Mouse (Mus musculus): ENCODE data around the gene Slc44a5. TPM values are rescaled to one million over a fixed set of nuclear protein-coding genes. Genes with fewer than 3 reads are reported as not detected.

Gene Slc44a5
- total RNA-seq, 1 experiment, result 0.09 TPM

DNA sequence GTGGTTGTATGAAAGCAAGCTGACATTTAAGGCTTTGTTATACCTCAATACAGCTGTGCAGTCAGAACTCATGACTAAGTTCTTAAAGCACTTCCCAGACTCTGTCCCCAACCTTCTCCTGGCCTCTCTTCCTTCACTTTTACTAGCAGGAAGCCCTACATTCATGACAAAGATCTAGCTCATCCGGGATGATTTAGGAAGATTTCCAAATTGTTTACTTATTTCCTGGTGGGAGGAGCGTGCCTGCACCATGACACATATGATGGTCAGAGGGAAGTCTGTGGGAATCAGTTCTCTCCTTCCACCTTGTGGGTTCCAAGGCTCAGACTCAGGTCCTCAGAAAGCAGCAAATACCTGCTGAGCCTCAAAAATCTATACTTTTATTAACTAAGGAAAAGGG, 317.1 kb downstream of the Slc44a5 start:
- H3K9ac ChIP-seq (ENCODE audit: insufficient read depth, low read depth, low read length, poor library complexity, severe bottlenecking), result no peak overlapping the region
- H3K36me3 ChIP-seq (ENCODE audit: control insufficient read depth, insufficient read depth, low read length, poor library complexity, severe bottlenecking), result no peaks in the 10 kb centered on the region
- no peak overlapping the region for H3K27ac ChIP-seq (ENCODE audit: insufficient read depth, low read depth, low read length, poor library complexity, severe bottlenecking)
- in situ Hi-C loops (cut with MboI; ENCODE audit: low sequenced_read_pairs in 2 of 2, unreplicated experiment in 2 of 2), result no loop called here
- H3K9me3 ChIP-seq (ENCODE audit: control insufficient read depth, insufficient read depth, low read depth, low read length), result no peaks in the 10 kb centered on the region
- no peak for DNase-seq (ENCODE audit: low read depth, low spot score)
- H3K4me1 ChIP-seq (ENCODE audit: control insufficient read depth in 2 of 2, insufficient read depth in 2 of 2, low read length in 2 of 2, poor library complexity in 1 of 2), result no peaks in the 10 kb centered on the region
- TF ChIP-seq CHD2 (IDR thresholded peaks at IDR 0.05; ENCODE audit: low read depth, low read length) (no peak), ZC3H11A (IDR thresholded peaks at IDR 0.05; ENCODE audit: borderline replicate concordance, low read depth, low read length) (no peak), MAFK (IDR thresholded peaks at IDR 0.05; ENCODE audit: insufficient read depth, low read depth, low read length) (no peak), HCFC1 (IDR thresholded peaks at IDR 0.05; ENCODE audit: borderline replicate concordance, insufficient read depth, low read length) (no peak), ZNF384 (IDR thresholded peaks at IDR 0.05; ENCODE audit: low read depth, low read length) (no peak)
- H3K4me3 ChIP-seq (ENCODE audit: insufficient read depth in 1 of 2, low read depth in 1 of 2, low read length in 2 of 2, poor library complexity in 1 of 2, severe bottlenecking in 1 of 2), result no peak overlapping the region

DNA sequence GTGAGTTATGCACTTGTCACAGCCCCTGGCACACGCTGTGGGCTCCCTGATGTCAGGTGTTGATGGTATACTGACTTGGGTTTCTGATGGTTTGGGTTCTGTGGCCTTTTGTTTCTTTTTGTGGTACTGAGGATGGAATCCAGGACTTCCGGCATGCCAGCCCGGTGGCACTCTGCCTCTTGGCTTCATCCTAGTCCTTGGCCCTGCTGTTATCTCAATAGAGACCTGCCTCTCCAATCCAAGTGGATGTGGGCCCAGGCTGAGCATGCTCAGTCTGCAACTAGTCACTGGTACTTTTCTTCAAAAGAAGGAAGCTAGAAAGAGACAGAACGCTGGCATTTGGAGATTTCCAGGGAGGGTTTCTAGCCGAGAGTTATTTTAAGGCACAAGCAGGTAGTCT, 318.9 kb downstream of the Slc44a5 start:
- DNase-seq (ENCODE audit: low read depth, low spot score), result no peak
- no peak overlapping the region for H3K27ac ChIP-seq (ENCODE audit: insufficient read depth, low read depth, low read length, poor library complexity, severe bottlenecking)
- in situ Hi-C loops (cut with MboI; ENCODE audit: low sequenced_read_pairs in 2 of 2, unreplicated experiment in 2 of 2), result no loop called here

DNA sequence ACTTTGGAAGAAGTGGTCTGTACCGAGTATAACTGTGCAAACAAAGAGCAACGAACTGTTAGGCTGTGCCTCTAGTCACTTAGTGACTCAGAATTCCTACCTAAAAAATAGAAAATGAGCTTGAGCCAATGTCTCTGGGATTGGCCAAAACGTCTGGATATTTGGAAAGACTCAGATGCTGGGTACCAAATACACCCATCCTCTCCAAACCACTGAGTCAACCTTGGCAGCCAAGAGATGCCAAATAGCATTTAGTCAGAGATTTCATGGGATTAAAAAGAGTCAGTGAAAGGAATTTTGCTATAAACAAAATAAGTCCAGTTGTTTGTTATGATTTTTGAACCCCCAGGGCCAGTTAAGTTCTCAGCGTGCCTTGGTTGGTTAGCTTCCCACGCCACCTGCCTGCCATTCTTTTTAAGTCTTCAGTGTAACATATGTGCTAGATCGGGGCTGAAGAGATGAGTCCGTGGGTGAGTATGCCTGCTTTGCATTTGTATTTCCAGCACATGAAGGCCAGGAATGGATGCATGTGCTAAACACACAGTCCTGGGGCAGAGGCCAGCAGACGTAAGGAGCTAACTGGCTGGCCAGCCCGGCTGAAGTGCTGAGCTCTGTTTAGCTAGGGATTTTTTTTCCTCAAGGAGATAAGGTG, 320.7 kb downstream of the Slc44a5 start:
- no peak overlapping the region for H3K9ac ChIP-seq (ENCODE audit: insufficient read depth, low read depth, low read length, poor library complexity, severe bottlenecking)
- DNase-seq (ENCODE audit: low read depth, low spot score), result no peak
- no peaks in the 10 kb centered on the region for H3K9me3 ChIP-seq (ENCODE audit: control insufficient read depth, insufficient read depth, low read depth, low read length)
- in situ Hi-C loops (cut with MboI; ENCODE audit: low sequenced_read_pairs in 2 of 2, unreplicated experiment in 2 of 2), result no loop called here
- no peaks in the 10 kb centered on the region for H3K36me3 ChIP-seq (ENCODE audit: control insufficient read depth, insufficient read depth, low read length, poor library complexity, severe bottlenecking)
- H3K4me3 ChIP-seq (ENCODE audit: insufficient read depth in 1 of 2, low read depth in 1 of 2, low read length in 2 of 2, poor library complexity in 1 of 2, severe bottlenecking in 1 of 2), result no peak overlapping the region
- TF ChIP-seq MAFK (IDR thresholded peaks at IDR 0.05; ENCODE audit: insufficient read depth, low read depth, low read length) (no peak), HCFC1 (IDR thresholded peaks at IDR 0.05; ENCODE audit: borderline replicate concordance, insufficient read depth, low read length) (no peak), ZC3H11A (IDR thresholded peaks at IDR 0.05; ENCODE audit: borderline replicate concordance, low read depth, low read length) (no peak), CHD2 (IDR thresholded peaks at IDR 0.05; ENCODE audit: low read depth, low read length) (no peak)
- no peak overlapping the region for H3K27ac ChIP-seq (ENCODE audit: insufficient read depth, low read depth, low read length, poor library complexity, severe bottlenecking)
- no peaks in the 10 kb centered on the region for H3K4me1 ChIP-seq (ENCODE audit: control insufficient read depth in 2 of 2, insufficient read depth in 2 of 2, low read length in 2 of 2, poor library complexity in 1 of 2)

More for the DNA sequence above, 318.9 kb downstream of the Slc44a5 start:
- no peak for TF ChIP-seq ZC3H11A (IDR thresholded peaks at IDR 0.05; ENCODE audit: borderline replicate concordance, low read depth, low read length)
- no peak for TF ChIP-seq ZNF384 (IDR thresholded peaks at IDR 0.05; ENCODE audit: low read depth, low read length)
- TF ChIP-seq HCFC1 (IDR thresholded peaks at IDR 0.05; ENCODE audit: borderline replicate concordance, insufficient read depth, low read length), result no peak
- no peak for TF ChIP-seq MAFK (IDR thresholded peaks at IDR 0.05; ENCODE audit: insufficient read depth, low read depth, low read length)
- TF ChIP-seq CHD2 (IDR thresholded peaks at IDR 0.05; ENCODE audit: low read depth, low read length), result no peak
- Histone ChIP-seq H3K4me1 (ENCODE audit: control insufficient read depth in 2 of 2, insufficient read depth in 2 of 2, low read length in 2 of 2, poor library complexity in 1 of 2) (no peaks in the 10 kb centered on the region), H3K9me3 (ENCODE audit: control insufficient read depth, insufficient read depth, low read depth, low read length) (no peaks in the 10 kb centered on the region), H3K36me3 (ENCODE audit: control insufficient read depth, insufficient read depth, low read length, poor library complexity, severe bottlenecking) (no peaks in the 10 kb centered on the region), H3K4me3 (ENCODE audit: insufficient read depth in 1 of 2, low read depth in 1 of 2, low read length in 2 of 2, poor library complexity in 1 of 2, severe bottlenecking in 1 of 2) (no peak overlapping the region), H3K9ac (ENCODE audit: insufficient read depth, low read depth, low read length, poor library complexity, severe bottlenecking) (no peak overlapping the region)

DNA sequence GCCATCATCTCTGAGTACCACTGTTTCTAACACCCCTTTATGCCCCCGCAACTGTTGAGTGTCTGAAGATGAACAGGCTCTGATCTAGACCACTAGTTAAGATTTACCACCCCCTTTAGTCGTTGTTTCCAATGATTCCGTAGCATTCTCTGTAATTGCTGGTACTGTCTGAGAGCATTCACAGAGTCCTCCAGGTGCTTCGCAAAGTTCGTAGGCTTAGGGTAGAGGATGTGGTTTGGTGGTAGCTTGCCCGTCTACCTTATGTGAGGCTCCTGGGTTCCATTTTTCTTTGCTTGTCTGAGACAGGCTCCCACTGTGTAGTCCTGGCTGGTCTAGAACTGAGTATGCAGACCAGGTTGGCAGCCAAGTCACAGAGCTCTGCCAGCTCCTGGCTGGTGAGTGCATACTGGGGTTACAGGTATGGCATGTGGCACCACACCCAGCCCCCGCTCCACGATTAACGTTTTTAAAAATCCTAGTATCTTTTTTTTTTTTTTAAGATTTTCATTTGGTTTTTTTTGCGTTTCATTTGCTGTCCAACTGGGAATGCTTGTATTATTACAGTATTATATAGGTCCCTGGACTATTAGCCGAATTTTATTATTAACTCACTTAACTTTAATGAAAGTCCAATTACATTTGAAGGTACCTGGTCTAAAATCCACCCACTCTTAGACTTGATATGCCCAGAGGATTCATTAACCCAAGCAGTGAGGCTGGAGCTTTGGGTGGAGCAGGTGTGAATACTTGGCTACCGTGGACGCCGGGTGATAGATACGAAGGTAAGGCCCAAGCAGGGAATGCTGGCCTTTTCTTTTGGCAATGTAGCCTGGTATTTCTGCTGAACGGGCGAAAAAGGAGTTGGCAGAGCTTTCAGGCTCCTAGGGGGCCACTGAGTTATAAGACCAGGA, 321.9 kb downstream of the Slc44a5 start:
- Histone ChIP-seq H3K27ac (ENCODE audit: insufficient read depth, low read depth, low read length, poor library complexity, severe bottlenecking) (no peak overlapping the region), H3K9ac (ENCODE audit: insufficient read depth, low read depth, low read length, poor library complexity, severe bottlenecking) (no peak overlapping the region), H3K36me3 (ENCODE audit: control insufficient read depth, insufficient read depth, low read length, poor library complexity, severe bottlenecking) (no peaks in the 10 kb centered on the region), H3K4me3 (ENCODE audit: insufficient read depth in 1 of 2, low read depth in 1 of 2, low read length in 2 of 2, poor library complexity in 1 of 2, severe bottlenecking in 1 of 2) (no peak overlapping the region), H3K9me3 (ENCODE audit: control insufficient read depth, insufficient read depth, low read depth, low read length) (no peaks in the 10 kb centered on the region), H3K4me1 (ENCODE audit: control insufficient read depth in 2 of 2, insufficient read depth in 2 of 2, low read length in 2 of 2, poor library complexity in 1 of 2) (no peaks in the 10 kb centered on the region)
- in situ Hi-C loops (cut with MboI; ENCODE audit: low sequenced_read_pairs in 2 of 2, unreplicated experiment in 2 of 2), result no loop called here
- TF ChIP-seq CHD2 (IDR thresholded peaks at IDR 0.05; ENCODE audit: low read depth, low read length) (no peak), ZC3H11A (IDR thresholded peaks at IDR 0.05; ENCODE audit: borderline replicate concordance, low read depth, low read length) (no peak), MAFK (IDR thresholded peaks at IDR 0.05; ENCODE audit: insufficient read depth, low read depth, low read length) (no peak), ZNF384 (IDR thresholded peaks at IDR 0.05; ENCODE audit: low read depth, low read length) (no peak), HCFC1 (IDR thresholded peaks at IDR 0.05; ENCODE audit: borderline replicate concordance, insufficient read depth, low read length) (no peak)
- DNase-seq (ENCODE audit: low read depth, low spot score), result no peak
